Mouse (Mus musculus) hindbrain, embryonic 11.5 days (tissue): Measurements from ENCODE around the gene Spag9. TPM values are rescaled to one million over a fixed set of nuclear protein-coding genes. Genes with fewer than 3 reads are reported as not detected.

ENCODE experiments used
- ATAC-seq: fragments of 200-750 bp; cut with Nextera tagmentation; 2 replicates; pipeline ENCODE4 v1.8.0; 2017; ENCODE audit warnings: mild to moderate bottlenecking, moderate TSS enrichment, moderate library complexity; ENCODE audit not compliant: low FRiP score
- DNase-seq: peaks from one replicate; pipeline ENCODE4 v3.0.0-alpha.2; 2015; ENCODE audit warnings: low spot score
- H3K27ac ChIP-seq: fragments of 300-500 bp; sonication (generic); 2 replicates; pipeline ENCODE4 v1.5.1; 2014; ENCODE audit warnings: mild to moderate bottlenecking, low read depth, low read length
- H3K27me3 ChIP-seq: fragments of 300-500 bp; sonication (generic); 2 replicates; pipeline ENCODE4 v1.6.1; 2014; ENCODE audit warnings: mild to moderate bottlenecking, low read length, moderate library complexity, mixed read lengths; ENCODE audit not compliant: control insufficient read depth, insufficient read depth
- H3K36me3 ChIP-seq: fragments of 300-500 bp; sonication (generic); 2 replicates; pipeline ENCODE4 v1.6.1; 2014; ENCODE audit warnings: mild to moderate bottlenecking, low read length, moderate library complexity, mixed read lengths; ENCODE audit not compliant: control insufficient read depth, insufficient read depth
- H3K4me1 ChIP-seq: fragments of 300-500 bp; sonication (generic); replicated peaks from 2 replicates; pipeline ENCODE4 v1.6.1; 2014; ENCODE audit warnings: low read length, mixed read lengths; ENCODE audit not compliant: control insufficient read depth, insufficient read depth
- H3K4me2 ChIP-seq: fragments of 300-500 bp; sonication (generic); replicated peaks from 2 replicates; pipeline ENCODE4 v1.6.1; 2014; ENCODE audit warnings: mild to moderate bottlenecking, low read depth, low read length
- H3K4me3 ChIP-seq: fragments of 300-500 bp; sonication (generic); 2 replicates; pipeline ENCODE4 v1.5.1; 2014; ENCODE audit warnings: low read depth, low read length
- H3K9ac ChIP-seq: fragments of 300-500 bp; sonication (generic); 2 replicates; pipeline ENCODE4 v1.6.1; 2014; ENCODE audit warnings: low read depth, low read length
- H3K9me3 ChIP-seq: fragments of 300-500 bp; sonication (generic); 2 replicates; pipeline ENCODE4 v1.6.1; 2016; ENCODE audit warnings: low read length; ENCODE audit not compliant: control insufficient read depth
- WGBS: fragments of 180-500 bp; shearing (Covaris S2); extraction: QIAGEN DNeasy Blood & Tissue Kit; methylation state at CpG from one replicate; pipeline ENCODE4 v1.1.7; 2014; 5-methylcytosine and 5-hydroxymethylcytosine counted together
- polyA plus RNA-seq: library from polyadenylated mRNA; unstranded; fragments of >200 nt; fragmentation: Nextera tagmentation; extraction: Ambion mirVana; gene quantifications from 2 replicates; pipeline ENCODE4 v1.2.1, GENCODE M21; 2014

The Spag9 gene
- polyA plus RNA-seq, 1 experiment from 2014 or later = 107 TPM

DNA sequence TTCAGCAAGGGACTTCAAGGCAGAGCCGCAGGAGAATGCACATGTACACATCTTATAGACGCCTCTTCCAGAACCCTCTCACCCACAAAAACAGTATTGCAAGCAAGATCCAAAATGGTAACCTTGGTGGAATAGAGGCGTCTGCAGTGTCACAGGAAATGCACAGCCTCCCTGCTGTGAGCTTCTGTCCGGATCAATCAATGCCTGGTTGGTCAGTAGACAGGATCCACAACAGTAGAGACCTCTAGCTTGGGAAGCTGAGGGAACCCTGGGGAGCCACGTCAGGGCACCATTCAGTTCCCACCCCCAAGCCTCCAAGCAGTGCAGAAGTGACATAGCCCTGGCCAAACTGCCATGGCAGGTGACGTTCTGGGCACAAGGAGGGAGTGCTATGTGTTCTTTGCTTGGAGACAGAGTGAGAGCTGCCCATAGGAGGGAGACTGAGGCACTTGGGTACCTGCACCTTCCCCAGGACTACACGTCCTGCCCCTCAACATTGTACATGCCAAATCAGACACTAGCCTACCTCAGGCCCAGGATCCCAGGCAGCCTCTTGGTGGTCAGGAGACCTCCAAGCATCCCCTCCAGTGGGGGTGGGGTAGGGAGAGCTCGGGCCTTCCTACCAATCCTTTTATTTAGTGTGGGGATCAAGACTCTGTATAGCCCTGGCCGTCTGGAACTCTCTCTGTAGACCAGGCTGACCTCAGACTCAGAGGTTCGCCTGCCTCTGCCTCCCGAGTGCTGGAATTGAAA, 151.0 kb downstream of the Spag9 start:
- no peak overlapping the region for H3K27ac ChIP-seq
- H3K4me3 ChIP-seq = no peak overlapping the region
- no peaks in the 10 kb centered on the region for H3K27me3 ChIP-seq
- H3K4me2 ChIP-seq = no peak overlapping the region
- no peaks in the 10 kb centered on the region for H3K9me3 ChIP-seq
- H3K36me3 ChIP-seq = no peaks in the 10 kb centered on the region
- WGBS = 67% methylated on average over 11 of the region's 11 CpGs
- no peak for ATAC-seq
- no peak overlapping the region for H3K9ac ChIP-seq
- H3K4me1 ChIP-seq = peaks cover 3% of the 10 kb centered on the region; the same call in 1 of the 2 replicates
- no peak for DNase-seq

DNA sequence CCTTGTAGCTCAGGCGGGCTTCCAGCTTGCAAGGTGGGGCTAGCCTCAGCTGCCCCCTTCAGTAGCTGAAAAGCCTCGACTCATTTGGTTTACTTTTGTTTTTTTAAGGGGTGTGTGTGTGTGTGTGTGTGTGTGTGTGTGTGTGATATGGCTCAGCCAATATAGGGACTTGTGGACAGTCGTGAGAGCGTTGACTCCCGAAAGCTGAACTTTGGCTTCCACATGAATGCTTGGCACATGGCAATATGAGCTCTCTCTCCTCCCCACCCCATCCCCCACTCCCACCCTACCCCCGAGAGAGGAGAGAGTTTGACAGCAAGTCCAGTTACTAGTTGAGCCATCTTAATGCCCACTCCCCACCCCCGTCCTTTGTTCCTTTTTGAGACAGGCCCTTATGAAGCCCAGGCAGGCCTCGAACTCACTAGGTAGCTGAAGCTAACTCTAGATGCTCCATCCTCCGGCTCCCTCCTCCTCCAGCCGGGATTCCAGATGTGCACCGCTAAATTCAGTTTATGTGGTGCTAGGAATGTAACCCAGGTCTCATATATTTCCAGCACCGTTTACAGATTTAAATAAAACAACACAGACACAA, 152.3 kb downstream of the Spag9 start:
- no peak overlapping the region for H3K9ac ChIP-seq
- no peak overlapping the region for H3K27ac ChIP-seq
- no peaks in the 10 kb centered on the region for H3K27me3 ChIP-seq
- no peaks in the 10 kb centered on the region for H3K36me3 ChIP-seq
- no peaks in the 10 kb centered on the region for H3K9me3 ChIP-seq
- DNase-seq = no peak
- no peak for ATAC-seq
- no peak overlapping the region for H3K4me3 ChIP-seq
- H3K4me2 ChIP-seq = no peak overlapping the region
- 49% methylated on average over 12 of the region's 12 CpGs for WGBS
- H3K4me1 ChIP-seq = peaks cover 3% of the 10 kb centered on the region; the same call in 1 of the 2 replicates

DNA sequence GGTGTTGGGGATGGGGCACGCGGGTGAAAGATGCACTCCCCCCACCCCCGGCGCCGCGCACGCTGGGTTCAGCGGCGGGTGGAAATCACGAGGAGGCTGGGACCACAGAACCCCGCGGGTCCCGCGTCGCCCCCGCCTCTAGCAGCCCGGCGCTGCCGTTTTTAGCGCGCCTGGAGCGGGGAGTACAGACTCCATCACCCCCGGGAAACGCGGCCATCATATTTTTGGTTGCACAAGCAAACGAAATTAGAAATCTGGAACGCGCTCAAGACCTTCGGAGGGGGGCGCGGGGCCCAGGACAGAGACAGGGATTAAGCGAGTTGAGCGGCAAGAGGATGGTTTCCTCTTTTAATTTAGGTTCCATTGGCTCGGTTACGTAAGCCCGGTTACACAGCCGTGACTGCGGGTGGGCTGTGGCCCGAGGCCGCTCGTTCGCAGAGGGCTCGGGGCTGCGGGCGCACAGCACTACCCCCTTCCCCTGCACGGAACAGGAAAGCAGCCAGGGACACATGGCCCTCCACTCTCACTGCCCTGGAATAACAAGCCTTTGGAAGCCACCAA, 153.1 kb downstream of the Spag9 start:
- Histone ChIP-seq H3K9ac (peak overlapping the region; percentile 73), H3K27ac (0 out of 2 replicates have a peak overlapping the region, but pooled peaks have one; percentile 17), H3K4me3 (peak overlapping the region; percentile 34), H3K36me3 (no peaks in the 10 kb centered on the region), H3K4me2 (peak overlapping the region; percentile 66), H3K4me1 (peaks cover 3% of the 10 kb centered on the region; the same call in 1 of the 2 replicates), H3K9me3 (no peaks in the 10 kb centered on the region), H3K27me3 (no peaks in the 10 kb centered on the region)
- under 1% methylated on average over 46 of the region's 46 CpGs for WGBS
- peak; percentile 62 for ATAC-seq
- DNase-seq = peak; percentile 74

DNA sequence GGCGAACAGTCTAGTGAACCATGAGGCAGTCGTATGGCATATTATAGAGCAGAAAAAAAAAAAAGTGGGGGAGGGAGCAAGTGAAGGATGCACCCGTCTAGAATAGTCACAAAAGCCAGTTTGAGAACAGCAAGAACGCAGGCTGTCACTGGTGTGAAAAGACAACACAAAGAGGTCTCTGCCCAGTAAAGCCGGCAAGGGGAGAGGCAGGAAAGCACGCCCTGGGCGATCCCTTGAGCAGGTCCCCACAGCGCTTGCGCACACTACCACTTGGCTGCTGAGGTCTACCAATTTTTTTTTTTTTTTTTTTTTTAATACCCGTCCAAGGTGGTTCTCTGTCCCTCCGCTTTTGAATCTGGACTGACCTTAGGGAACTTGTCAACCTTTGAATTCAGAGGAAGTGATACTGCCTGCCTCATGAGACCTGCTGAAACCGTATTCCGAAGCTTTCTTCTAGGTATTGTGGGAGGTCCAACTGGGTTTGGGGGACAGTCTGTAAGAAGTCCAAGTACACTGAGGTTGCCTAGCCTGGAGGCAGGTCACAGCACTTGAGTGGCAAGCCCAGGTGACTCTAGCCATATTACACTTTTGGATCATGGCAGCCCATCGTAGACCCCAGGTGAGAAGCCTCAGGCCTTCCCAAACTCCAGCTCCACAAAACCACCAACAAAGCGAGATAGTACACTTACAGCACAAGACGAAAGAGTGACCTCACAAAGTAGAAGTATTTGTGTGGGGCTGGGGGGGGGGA, 153.8 kb downstream of the Spag9 start:
- H3K27ac ChIP-seq = 0 out of 2 replicates have a peak overlapping the region, but pooled peaks have one; percentile 17
- H3K9me3 ChIP-seq = no peaks in the 10 kb centered on the region
- H3K27me3 ChIP-seq = no peaks in the 10 kb centered on the region
- H3K36me3 ChIP-seq = no peaks in the 10 kb centered on the region
- 22% methylated on average over 16 of the region's 16 CpGs for WGBS
- ATAC-seq (peak; percentile 59), DNase-seq (no peak)
- H3K4me2 ChIP-seq = peak overlapping the region; percentile 66
- peak overlapping the region; percentile 34 for H3K4me3 ChIP-seq
- H3K9ac ChIP-seq = peak overlapping the region; percentile 73
- H3K4me1 ChIP-seq = peaks cover 3% of the 10 kb centered on the region; the same call in 1 of the 2 replicates

DNA sequence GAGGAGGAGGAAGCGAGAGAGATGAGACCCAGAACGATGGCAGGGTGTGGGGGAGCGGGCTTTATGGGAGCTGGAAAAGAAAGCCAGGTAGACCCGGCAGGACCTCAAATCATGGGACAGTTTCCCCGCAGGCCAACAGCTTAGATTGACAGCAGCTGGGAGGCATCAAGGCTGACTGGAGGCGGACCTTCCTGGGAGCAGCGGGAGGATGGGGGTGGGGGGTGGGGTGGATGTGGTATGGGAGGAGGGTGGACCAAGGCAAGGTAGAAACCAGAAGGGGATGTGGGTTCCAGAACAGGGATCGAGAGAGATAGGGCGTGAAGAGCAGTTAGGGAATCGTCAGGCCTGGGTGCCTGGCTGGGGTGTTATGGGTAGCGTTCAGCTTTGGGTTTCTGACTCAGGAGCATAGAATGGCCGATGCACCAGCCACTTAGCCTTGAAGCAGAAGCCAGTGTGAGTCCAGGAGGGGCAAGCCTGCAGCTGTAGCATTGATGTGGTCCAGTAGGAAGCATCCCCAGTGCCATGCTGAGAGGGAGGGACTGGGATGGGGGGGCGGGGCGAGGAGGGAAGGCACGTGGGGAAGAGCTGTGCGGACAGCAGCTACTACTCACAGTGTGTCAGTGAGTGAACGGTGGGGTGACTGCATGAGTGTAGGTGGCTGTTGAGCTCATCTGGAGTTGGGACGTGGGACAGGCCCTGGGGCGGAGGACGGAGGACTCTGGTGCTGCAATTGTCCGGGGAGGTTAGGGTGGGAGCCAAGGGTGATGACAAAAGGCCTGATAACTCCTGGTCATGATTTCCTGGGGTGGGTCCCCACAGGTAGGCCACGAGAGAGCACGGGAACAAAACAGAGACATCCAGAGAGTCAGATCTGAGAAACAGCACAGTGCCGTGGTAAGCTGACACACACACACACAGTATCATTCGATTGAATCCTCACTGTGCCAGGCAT, 154.9 kb downstream of the Spag9 start:
- ATAC-seq (peak; percentile 31), DNase-seq (no peak)
- WGBS = 29% methylated on average over 25 of the region's 25 CpGs
- H3K36me3 ChIP-seq = no peaks in the 10 kb centered on the region
- H3K9ac ChIP-seq = no peak overlapping the region
- no peaks in the 10 kb centered on the region for H3K27me3 ChIP-seq
- H3K4me1 ChIP-seq = peaks cover 3% of the 10 kb centered on the region; the same call in 1 of the 2 replicates
- no peaks in the 10 kb centered on the region for H3K9me3 ChIP-seq
- no peak overlapping the region for H3K27ac ChIP-seq
- H3K4me2 ChIP-seq = no peak overlapping the region
- no peak overlapping the region for H3K4me3 ChIP-seq

DNA sequence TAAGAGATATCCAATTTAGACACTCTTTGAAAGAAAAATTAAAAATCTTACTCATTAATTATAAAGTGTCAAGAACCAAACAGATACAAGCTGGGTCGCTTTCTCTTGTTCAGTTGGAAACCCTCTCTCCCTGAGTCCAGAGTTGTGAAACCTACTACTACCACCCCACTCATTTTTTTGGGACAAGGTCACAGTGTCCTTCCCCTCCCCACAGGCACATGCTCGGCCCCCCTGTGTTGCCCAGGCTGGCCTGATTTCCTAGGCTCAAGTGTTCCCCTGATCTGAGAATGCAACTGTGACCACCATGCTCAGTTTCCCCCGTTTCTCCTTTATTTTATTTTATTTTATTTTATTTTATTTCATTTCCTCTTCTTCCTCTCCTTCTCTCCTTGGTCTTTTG, 158.3 kb downstream of the Spag9 start:
- Histone ChIP-seq H3K36me3 (no peaks in the 10 kb centered on the region), H3K9ac (no peak overlapping the region), H3K4me1 (peaks cover 12% of the 10 kb centered on the region), H3K4me2 (no peak overlapping the region), H3K27me3 (no peaks in the 10 kb centered on the region), H3K9me3 (no peaks in the 10 kb centered on the region), H3K27ac (no peak overlapping the region), H3K4me3 (no peak overlapping the region)
- DNase-seq = no peak
- 90% methylated on average over 3 of the region's 3 CpGs for WGBS
- no peak for ATAC-seq

DNA sequence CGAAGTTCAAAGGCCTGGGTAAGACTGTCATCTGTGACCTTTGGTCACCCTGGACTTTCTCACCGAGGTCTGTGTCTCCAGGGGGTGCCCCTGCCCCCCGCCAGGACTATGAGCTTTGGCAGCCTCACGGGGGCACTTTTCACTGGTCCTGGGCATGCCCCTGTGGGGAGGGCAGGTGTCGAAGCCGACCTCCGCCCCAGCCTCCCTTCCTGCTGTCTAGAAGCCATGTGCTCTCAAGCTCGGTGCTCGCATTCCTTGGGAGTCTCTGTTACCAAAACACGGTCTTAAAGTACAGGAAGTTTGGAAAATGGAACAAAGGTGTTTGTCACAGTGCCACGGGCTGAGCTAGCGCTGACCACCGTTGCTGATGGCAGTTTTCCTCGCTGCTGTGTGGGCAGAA, 162.6 kb downstream of the Spag9 start:
- Histone ChIP-seq H3K27ac (peak overlapping the region; percentile 98), H3K9me3 (no peaks in the 10 kb centered on the region), H3K4me1 (peaks cover 35% of the 10 kb centered on the region), H3K9ac (peak overlapping the region; percentile 16; the same call in 1 of the 2 replicates), H3K27me3 (no peaks in the 10 kb centered on the region), H3K4me3 (no peak overlapping the region), H3K4me2 (no peak overlapping the region), H3K36me3 (no peaks in the 10 kb centered on the region)
- no peak for DNase-seq
- no peak for ATAC-seq
- WGBS = 35% methylated on average over 14 of the region's 14 CpGs
